Mouse (Mus musculus): Measurements from ENCODE around the gene Man2a2.
"Not testable (repeated sequence)": the region's sequence is repeated elsewhere in the genome, so short reads cannot be mapped to it uniquely, and the experiment has no call there.

The Man2a2 gene

DNA sequence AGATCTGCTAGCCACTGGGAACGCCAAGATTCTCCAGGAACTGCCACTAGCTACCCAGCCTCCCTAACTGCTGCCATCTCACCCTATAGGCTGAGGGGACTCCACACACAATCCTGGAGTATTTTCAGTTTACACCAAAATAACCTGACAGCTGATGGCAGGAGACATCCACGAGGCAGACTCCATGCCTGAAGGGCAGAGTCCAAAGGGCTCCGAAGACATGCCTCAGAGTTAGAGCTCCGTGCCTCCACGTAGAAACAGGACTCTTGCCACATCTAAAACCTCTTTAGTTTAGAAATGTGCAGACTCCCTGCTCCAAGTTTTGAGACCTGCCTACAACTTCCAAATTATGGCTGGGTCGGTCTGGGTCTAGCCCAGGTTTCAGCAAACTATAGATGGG is 29.4 kb upstream of the Man2a2 start:
- DNase-seq (ENCODE audit: low read depth, low spot score), result no peak

GRCm38 (mm10) chr7:80400099-80400498 is 28.9 kb upstream of the Man2a2 start:
- no peak for DNase-seq (ENCODE audit: low read depth, low spot score)

- DNase-seq (ENCODE audit: low read depth, low spot score), result no peak
Observed at GRCm38 (mm10) chr7:80398654-80399444, 27.7 kb upstream of the Man2a2 start.

- DNase-seq (ENCODE audit: low read depth, low spot score), result no peak
Observed at GRCm38 (mm10) chr7:80397986-80398385, 26.8 kb upstream of the Man2a2 start.

GRCm38 (mm10) chr7:80396427-80396826 is 25.3 kb upstream of the Man2a2 start:
- DNase-seq (ENCODE audit: low read depth, low spot score), result not testable (repeated sequence)

- DNase-seq (ENCODE audit: low read depth, low spot score), result no peak
Observed at GRCm38 (mm10) chr7:80394600-80394999, 23.4 kb upstream of the Man2a2 start.

GRCm38 (mm10) chr7:80392119-80392518 is 20.9 kb upstream of the Man2a2 start:
- no peak for DNase-seq (ENCODE audit: low read depth, low spot score)

- DNase-seq (ENCODE audit: low read depth, low spot score), result no peak
Observed at GRCm38 (mm10) chr7:80387633-80388543, 16.7 kb upstream of the Man2a2 start, which contains the start of gene Fes. Fes (minus strand) TSS chr7:80387946.

DNA sequence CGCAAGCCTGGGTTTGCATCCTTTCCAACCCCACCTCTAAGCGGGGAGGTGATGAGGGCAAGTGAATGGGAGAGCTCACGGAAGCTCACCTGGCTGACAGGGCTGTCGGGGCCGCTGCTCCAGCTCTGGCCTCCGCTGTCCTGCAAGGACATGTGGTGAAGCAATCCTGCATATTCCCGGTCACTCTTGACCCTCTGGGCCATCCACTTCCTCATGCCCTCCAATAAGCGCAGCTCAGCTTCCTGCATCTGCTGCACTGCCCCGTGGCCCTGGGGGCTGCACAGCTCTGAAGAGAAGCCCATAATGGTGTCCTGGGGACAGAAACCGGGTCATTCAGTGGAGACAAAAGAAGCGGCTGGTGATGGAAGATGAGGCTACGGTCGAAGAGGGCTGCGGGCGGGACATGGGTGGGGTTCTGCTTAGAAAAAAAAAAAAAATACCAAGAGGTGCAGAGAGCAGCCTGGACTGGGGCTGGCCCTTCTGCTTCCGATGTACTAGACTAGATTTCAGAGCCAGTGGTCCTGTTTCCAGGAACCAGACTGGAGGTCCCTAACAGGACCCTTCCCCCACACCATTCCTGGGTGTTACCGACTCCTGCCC is 16.0 kb upstream of the Man2a2 start:
- no peak for DNase-seq (ENCODE audit: low read depth, low spot score)

- peak; percentile 65 for DNase-seq (ENCODE audit: low read depth, low spot score)
Observed at GRCm38 (mm10) chr7:80386235-80386930, 15.2 kb upstream of the Man2a2 start.

DNA sequence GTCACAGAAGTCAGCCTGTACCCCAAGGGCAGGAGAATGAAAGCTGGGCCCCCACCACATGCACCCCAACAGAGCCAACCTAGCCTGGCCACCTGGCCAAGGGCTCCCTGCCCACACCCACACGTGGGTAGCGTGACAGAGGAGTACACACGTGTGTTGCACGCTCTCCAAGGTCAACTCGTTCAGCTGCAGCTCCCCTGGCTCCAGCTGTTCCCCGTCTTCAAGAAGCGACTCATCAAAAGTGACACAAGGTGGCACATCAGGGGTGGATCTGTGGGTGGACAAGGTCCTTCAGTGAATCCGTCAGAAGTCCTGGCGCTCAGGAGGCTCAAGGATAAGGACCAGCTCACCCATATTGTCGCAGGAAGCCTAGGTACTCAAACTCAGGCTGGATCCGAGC is 11.7 kb upstream of the Man2a2 start:
- no peak for DNase-seq (ENCODE audit: low read depth, low spot score)

GRCm38 (mm10) chr7:80379531-80379930 is 8.4 kb upstream of the Man2a2 start:
- DNase-seq (ENCODE audit: low read depth, low spot score), result no peak

DNA sequence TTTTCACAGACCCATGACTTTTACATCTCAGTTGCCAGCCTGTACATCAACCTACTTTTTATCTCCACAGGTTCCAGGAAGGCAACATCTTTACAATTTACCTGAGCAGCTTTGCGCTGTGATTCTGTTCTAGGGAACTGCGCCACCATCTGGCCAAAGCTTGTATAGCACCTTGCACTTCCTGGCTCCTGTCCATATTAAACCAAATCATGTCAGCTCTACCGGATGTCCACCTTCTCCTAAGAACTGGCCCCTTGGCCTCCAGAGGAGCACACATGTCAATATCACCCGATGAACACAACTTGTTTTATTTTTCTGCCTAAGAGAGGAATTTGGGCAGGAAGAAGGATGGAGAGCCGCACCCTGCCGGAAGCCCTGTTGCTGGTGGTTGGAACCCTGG is 6.3 kb upstream of the Man2a2 start:
- no peak for DNase-seq (ENCODE audit: low read depth, low spot score)

GRCm38 (mm10) chr7:80376192-80376591 is 5.0 kb upstream of the Man2a2 start:
- DNase-seq (ENCODE audit: low read depth, low spot score), result no peak

DNA sequence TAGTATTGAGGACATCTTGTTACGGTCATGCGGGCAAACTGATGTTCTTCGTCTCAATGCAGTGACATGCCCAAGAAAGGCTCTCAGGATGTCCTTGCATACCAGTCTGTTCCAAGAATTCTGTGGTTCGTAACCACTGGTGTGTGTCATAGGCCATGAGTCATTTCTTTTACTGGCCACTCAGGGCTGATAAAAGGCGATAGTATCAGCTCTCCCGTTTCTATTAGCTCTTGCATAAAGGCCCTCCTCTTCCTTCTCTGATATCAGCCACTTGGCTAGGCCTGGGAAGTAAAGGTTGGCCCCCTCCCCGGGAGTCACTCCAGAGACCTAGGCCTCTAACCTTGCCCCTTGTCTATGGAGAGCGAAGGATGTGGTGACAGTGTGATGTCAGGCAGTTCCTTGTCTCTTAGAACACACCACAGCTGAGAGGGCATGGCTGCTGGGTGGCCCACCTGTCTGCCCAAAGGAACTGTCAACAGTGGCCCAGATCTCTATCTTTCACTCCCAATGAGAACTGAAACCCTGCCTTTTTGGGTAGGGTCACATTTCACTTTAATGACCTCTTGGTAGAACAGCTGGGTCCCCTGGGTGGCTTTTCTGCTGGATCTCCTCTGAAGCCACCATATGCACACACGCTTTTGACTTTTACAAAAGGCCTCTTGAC is 4.3 kb upstream of the Man2a2 start:
- no peak for DNase-seq (ENCODE audit: low read depth, low spot score)

- no peak for DNase-seq (ENCODE audit: low read depth, low spot score)
Observed at GRCm38 (mm10) chr7:80374733-80375132, 3.6 kb upstream of the Man2a2 start.

DNA sequence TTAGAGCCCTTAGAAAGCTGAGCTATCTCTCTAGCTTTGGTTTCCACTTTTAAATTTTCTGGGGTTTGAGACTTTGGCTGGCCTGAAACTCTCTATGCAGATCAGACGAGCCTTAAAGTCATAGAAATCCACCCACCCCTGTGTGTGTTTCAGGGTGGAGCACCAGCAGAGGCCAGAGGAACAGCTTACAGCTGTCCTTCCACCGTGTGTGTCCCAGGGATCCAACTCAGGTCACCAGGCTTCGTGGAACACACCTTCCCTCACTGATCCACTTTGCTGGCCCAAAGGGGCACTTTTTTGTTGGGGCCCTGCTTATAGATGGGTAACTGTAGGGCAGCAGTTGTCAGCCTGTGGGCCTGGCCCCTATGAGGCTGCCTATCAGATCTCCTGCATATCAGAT is 3.1 kb upstream of the Man2a2 start:
- DNase-seq (ENCODE audit: low read depth, low spot score), result no peak

DNA sequence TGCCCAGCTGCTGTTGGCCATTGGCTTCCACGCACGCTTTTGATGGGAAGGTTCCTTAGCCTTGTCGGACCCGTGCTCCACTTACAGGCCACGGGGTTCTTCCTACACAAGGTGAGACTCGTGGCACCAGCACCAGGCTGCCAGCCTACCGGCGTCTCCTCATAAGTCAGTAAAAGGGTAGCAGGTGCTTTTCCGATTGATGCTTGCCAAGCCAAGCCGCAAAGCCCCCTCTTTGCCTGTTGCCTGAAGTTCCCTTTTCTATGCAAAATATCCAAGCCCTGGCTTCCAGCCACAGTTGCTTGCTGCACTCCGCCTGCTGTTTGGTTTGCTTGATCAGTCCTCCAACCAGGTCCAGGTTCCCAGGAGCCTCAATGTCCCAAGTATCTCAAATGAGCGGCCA is 2.7 kb upstream of the Man2a2 start:
- no peak for DNase-seq (ENCODE audit: low read depth, low spot score)

- DNase-seq (ENCODE audit: low read depth, low spot score), result no peak
Observed at GRCm38 (mm10) chr7:80373352-80373751, 2.2 kb upstream of the Man2a2 start.

GRCm38 (mm10) chr7:80372667-80373066 is 1.5 kb upstream of the Man2a2 start:
- DNase-seq (ENCODE audit: low read depth, low spot score), result no peak

DNA sequence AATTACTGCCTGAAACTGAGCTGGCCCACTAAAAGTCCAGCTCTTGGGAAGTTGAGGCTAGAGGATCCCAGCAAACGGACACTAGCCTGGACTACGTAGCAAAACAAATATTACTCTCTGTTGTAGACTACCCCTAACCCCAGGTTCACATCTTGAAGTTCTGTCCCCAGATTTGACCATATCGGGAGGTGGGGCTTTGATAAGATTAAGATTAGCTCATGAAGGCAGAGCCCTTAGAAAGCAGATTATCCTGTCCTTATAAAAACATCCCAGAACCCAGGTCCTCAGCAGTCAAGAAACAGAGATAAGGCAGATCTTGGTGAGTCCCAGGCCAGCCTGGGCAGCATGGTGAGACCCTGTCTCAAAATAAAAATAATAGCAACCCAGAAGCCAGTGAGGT is 991 bp upstream of the Man2a2 start:
- no peak for DNase-seq (ENCODE audit: low read depth, low spot score)

All from WW6 (cell line).